Mouse (Mus musculus) limb, embryonic 15.5 days (tissue): Measurements from ENCODE around the gene Cdc26. TPM values are rescaled to one million over a fixed set of nuclear protein-coding genes. Genes with fewer than 3 reads are reported as not detected.

ENCODE experiments used
- ATAC-seq: fragments of 200-750 bp; cut with Nextera tagmentation; 2 replicates; pipeline ENCODE4 v1.8.0; 2017; ENCODE audit warnings: low read depth, moderate TSS enrichment; ENCODE audit not compliant: insufficient number of reproducible peaks, low FRiP score, low TSS enrichment
- H3K27ac ChIP-seq: fragments of 300-500 bp; sonication (generic); 2 replicates; pipeline ENCODE4 v1.5.1; 2015; ENCODE audit warnings: moderate library complexity, mild to moderate bottlenecking, inconsistent platforms
- H3K27me3 ChIP-seq: fragments of 300-500 bp; sonication (generic); 2 replicates; pipeline ENCODE4 v1.6.1; 2015; ENCODE audit warnings: inconsistent platforms
- H3K36me3 ChIP-seq: fragments of 300-500 bp; sonication (generic); 2 replicates; pipeline ENCODE4 v1.6.1; 2015; ENCODE audit warnings: inconsistent platforms
- H3K4me1 ChIP-seq: fragments of 300-500 bp; sonication (generic); 2 replicates; pipeline ENCODE4 v1.6.1; 2015; ENCODE audit warnings: inconsistent platforms
- H3K4me2 ChIP-seq: fragments of 300-500 bp; sonication (generic); 2 replicates; pipeline ENCODE4 v1.6.1; 2015; ENCODE audit warnings: mild to moderate bottlenecking, inconsistent platforms
- H3K4me3 ChIP-seq: fragments of 300-500 bp; sonication (generic); 2 replicates; pipeline ENCODE4 v1.5.1; 2015; ENCODE audit warnings: mild to moderate bottlenecking, inconsistent platforms
- H3K9ac ChIP-seq: fragments of 300-500 bp; sonication (generic); 2 replicates; pipeline ENCODE4 v1.6.1; 2015; ENCODE audit warnings: inconsistent platforms
- H3K9me3 ChIP-seq: fragments of 300-500 bp; sonication (generic); 2 replicates; pipeline ENCODE4 v1.6.1; 2016; ENCODE audit warnings: inconsistent platforms
- WGBS: fragments of 180-500 bp; shearing (Covaris S2); methylation state at CpG from one replicate; pipeline ENCODE4 v1.1.7; 2015; 5-methylcytosine and 5-hydroxymethylcytosine counted together
- polyA plus RNA-seq: library from polyadenylated mRNA; unstranded; fragments of >200 nt; fragmentation: Nextera tagmentation; extraction: Ambion mirVana; gene quantifications from 2 replicates; pipeline ENCODE4 v1.2.1, GENCODE M21; 2015

Cdc26 gene
- polyA plus RNA-seq, 1 experiment from 2014 or later = 156 TPM

GRCm38 (mm10) chr4:62429616-62430015, 21.2 kb upstream of the Cdc26 start:
- Histone ChIP-seq H3K27ac (no peak overlapping the region), H3K4me1 (no peaks in the 10 kb centered on the region; the same call in 1 of the 2 replicates), H3K4me3 (no peak overlapping the region), H3K4me2 (no peak overlapping the region), H3K9me3 (no peaks in the 10 kb centered on the region), H3K27me3 (no peaks in the 10 kb centered on the region), H3K36me3 (peaks cover 19% of the 10 kb centered on the region), H3K9ac (no peak overlapping the region)
- 81% methylated on average over 9 of the region's 9 CpGs for WGBS
- ATAC-seq = no peak

- H3K27ac ChIP-seq = no peak overlapping the region
- H3K27me3 ChIP-seq = no peaks in the 10 kb centered on the region
- no peak overlapping the region for H3K9ac ChIP-seq
- 76% methylated on average over 17 of the region's 17 CpGs for WGBS
- ATAC-seq = peak; percentile 55; the same call in 1 of the 2 replicates
- no peaks in the 10 kb centered on the region; the same call in 1 of the 2 replicates for H3K4me1 ChIP-seq
- no peaks in the 10 kb centered on the region for H3K9me3 ChIP-seq
- peaks cover 30% of the 10 kb centered on the region for H3K36me3 ChIP-seq
- no peak overlapping the region for H3K4me3 ChIP-seq
- no peak overlapping the region for H3K4me2 ChIP-seq
Measured at GRCm38 (mm10) chr4:62427978-62428758, 19.7 kb upstream of the Cdc26 start.

- WGBS = 89% methylated on average over 4 of the region's 4 CpGs
- H3K27ac ChIP-seq = no peak overlapping the region
- ATAC-seq = no peak
- H3K4me1 ChIP-seq = no peaks in the 10 kb centered on the region; the same call in 1 of the 2 replicates
- no peak overlapping the region for H3K9ac ChIP-seq
- no peaks in the 10 kb centered on the region for H3K9me3 ChIP-seq
- H3K4me2 ChIP-seq = no peak overlapping the region
- no peak overlapping the region for H3K4me3 ChIP-seq
- H3K27me3 ChIP-seq = no peaks in the 10 kb centered on the region
- H3K36me3 ChIP-seq = peaks cover 53% of the 10 kb centered on the region
Measured at GRCm38 (mm10) chr4:62425891-62426290, 17.4 kb upstream of the Cdc26 start.

GRCm38 (mm10) chr4:62419091-62419490, 10.6 kb upstream of the Cdc26 start:
- Histone ChIP-seq H3K27me3 (no peaks in the 10 kb centered on the region), H3K9me3 (no peaks in the 10 kb centered on the region), H3K4me1 (no peaks in the 10 kb centered on the region), H3K9ac (no peak overlapping the region), H3K4me2 (no peak overlapping the region), H3K27ac (no peak overlapping the region), H3K36me3 (peaks cover 100% of the 10 kb centered on the region), H3K4me3 (no peak overlapping the region)
- WGBS = 95% methylated on average over 6 of the region's 6 CpGs
- no peak for ATAC-seq

DNA sequence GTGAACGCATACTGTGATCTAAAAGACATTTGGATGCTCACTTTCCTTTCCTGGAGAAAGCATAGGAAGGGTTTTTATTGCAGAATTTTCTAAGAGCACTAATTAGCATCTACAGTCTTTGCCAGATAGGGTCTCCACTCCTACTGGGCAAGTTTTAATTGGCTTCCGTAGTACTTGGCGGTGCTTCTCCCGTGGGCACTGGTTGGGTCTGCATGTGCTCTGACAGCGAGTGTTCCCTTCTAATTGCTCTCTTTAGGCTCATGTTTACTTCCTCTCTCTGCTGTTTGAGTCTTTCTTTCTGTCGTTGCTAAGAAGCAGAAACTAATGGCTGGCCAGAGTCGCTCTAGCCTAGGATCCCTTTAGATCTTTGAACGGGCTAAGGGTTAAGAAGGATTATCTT, 10.0 kb upstream of the Cdc26 start:
- Histone ChIP-seq H3K9me3 (no peaks in the 10 kb centered on the region), H3K27ac (no peak overlapping the region), H3K36me3 (peaks cover 96% of the 10 kb centered on the region), H3K9ac (no peak overlapping the region), H3K27me3 (no peaks in the 10 kb centered on the region), H3K4me2 (no peak overlapping the region), H3K4me1 (no peaks in the 10 kb centered on the region), H3K4me3 (no peak overlapping the region)
- no peak for ATAC-seq
- WGBS = 76% methylated on average over 8 of the region's 8 CpGs

- Histone ChIP-seq H3K4me1 (peaks cover 14% of the 10 kb centered on the region), H3K27ac (no peak overlapping the region), H3K9ac (no peak overlapping the region), H3K27me3 (no peaks in the 10 kb centered on the region), H3K4me3 (no peak overlapping the region), H3K4me2 (no peak overlapping the region), H3K36me3 (peaks cover 50% of the 10 kb centered on the region), H3K9me3 (no peaks in the 10 kb centered on the region)
- 89% methylated on average over 10 of the region's 10 CpGs for WGBS
- ATAC-seq = no peak
Measured at GRCm38 (mm10) chr4:62411606-62412005, 3.2 kb upstream of the Cdc26 start.

DNA sequence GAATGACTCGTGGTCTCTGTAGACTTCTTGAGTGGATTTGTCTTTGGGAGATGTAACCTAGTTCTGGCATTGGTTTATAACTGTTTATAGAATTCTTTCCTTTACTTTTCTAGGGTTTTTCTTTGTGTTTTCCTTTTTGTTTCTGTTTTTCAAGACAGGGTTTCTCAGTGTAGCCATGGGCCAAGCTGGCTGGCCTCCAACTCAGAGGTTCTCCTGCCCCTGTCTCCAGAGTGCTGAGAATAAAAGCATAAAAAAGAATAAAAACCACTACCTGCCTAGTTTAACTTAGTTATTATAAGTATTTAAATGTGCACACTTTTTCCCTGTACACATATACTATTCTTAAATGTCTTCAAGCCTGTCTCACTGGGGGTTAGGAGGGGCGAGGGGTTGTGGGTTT, 1.9 kb upstream of the Cdc26 start:
- ATAC-seq = no peak
- WGBS = 87% methylated on average over 2 of the region's 2 CpGs
- peaks cover 26% of the 10 kb centered on the region for H3K4me1 ChIP-seq
- H3K4me2 ChIP-seq = peak overlapping the region; percentile 55
- H3K9ac ChIP-seq = no peak overlapping the region
- no peaks in the 10 kb centered on the region for H3K27me3 ChIP-seq
- H3K27ac ChIP-seq = no peak overlapping the region
- H3K4me3 ChIP-seq = peak overlapping the region; percentile 73
- H3K36me3 ChIP-seq = peaks cover 37% of the 10 kb centered on the region
- H3K9me3 ChIP-seq = no peaks in the 10 kb centered on the region

- whole genome bisulfite sequencing = 29% methylated on average over 6 of the region's 6 CpGs
- H3K36me3 ChIP-seq = peaks cover 33% of the 10 kb centered on the region
- no peaks in the 10 kb centered on the region for H3K9me3 ChIP-seq
- H3K27me3 ChIP-seq = no peaks in the 10 kb centered on the region
- peak overlapping the region; percentile 88; the same call in 1 of the 2 replicates for H3K27ac ChIP-seq
- peak overlapping the region; percentile 76; the same call in 1 of the 2 replicates for H3K9ac ChIP-seq
- H3K4me3 ChIP-seq = peak overlapping the region; percentile 73
- H3K4me1 ChIP-seq = peaks cover 26% of the 10 kb centered on the region
- no peak for ATAC-seq
- peak overlapping the region; percentile 55 for H3K4me2 ChIP-seq
Measured at GRCm38 (mm10) chr4:62409615-62410014, 1.2 kb upstream of the Cdc26 start.

GRCm38 (mm10) chr4:62407730-62408582, 486 bp downstream of the Cdc26 start:
- peak; percentile 42 for ATAC-seq
- H3K4me3 ChIP-seq = peak overlapping the region; percentile 73
- H3K9me3 ChIP-seq = no peaks in the 10 kb centered on the region
- peak overlapping the region; percentile 56 for H3K9ac ChIP-seq
- peak overlapping the region; percentile 35 for H3K4me2 ChIP-seq
- no peaks in the 10 kb centered on the region for H3K27me3 ChIP-seq
- peaks cover 31% of the 10 kb centered on the region for H3K36me3 ChIP-seq
- peaks cover 26% of the 10 kb centered on the region for H3K4me1 ChIP-seq
- H3K27ac ChIP-seq = peak overlapping the region; percentile 88
- WGBS = under 1% methylated on average over 35 of the region's 35 CpGs

DNA sequence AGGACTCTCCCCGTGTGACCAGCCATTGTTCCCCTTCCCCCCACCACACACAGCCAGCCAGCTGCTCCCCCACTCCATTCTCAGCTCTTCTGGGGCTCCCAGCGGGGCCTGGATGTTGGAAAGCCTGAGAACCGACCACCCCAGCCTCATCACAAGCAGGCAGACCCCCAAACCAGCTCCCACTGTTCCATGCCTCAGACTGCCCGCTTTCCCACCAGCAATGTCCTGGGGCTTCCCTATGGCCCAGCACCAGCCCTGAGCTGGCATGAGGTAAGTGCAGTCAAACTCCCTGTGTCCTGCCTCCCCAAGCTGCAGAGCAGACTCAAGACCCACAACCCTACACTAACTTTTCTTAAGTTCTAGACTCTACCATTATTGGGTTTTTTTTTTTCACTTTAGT, 2.3 kb downstream of the Cdc26 start:
- Histone ChIP-seq H3K4me3 (no peak overlapping the region), H3K27me3 (no peaks in the 10 kb centered on the region), H3K36me3 (peaks cover 31% of the 10 kb centered on the region), H3K27ac (no peak overlapping the region), H3K9ac (no peak overlapping the region), H3K4me2 (no peak overlapping the region), H3K4me1 (peaks cover 26% of the 10 kb centered on the region), H3K9me3 (no peaks in the 10 kb centered on the region)
- WGBS = 84% methylated on average over 4 of the region's 4 CpGs
- no peak for ATAC-seq

GRCm38 (mm10) chr4:62398956-62399355, 9.5 kb downstream of the Cdc26 start:
- Histone ChIP-seq H3K36me3 (peaks cover 83% of the 10 kb centered on the region), H3K27me3 (no peaks in the 10 kb centered on the region), H3K27ac (no peak overlapping the region), H3K4me2 (no peak overlapping the region), H3K9ac (no peak overlapping the region), H3K4me3 (no peak overlapping the region), H3K4me1 (no peaks in the 10 kb centered on the region), H3K9me3 (no peaks in the 10 kb centered on the region)
- 87% methylated on average over 3 of the region's 3 CpGs for WGBS
- no peak for ATAC-seq
